Mouse (Mus musculus) heart, adult 2 months (tissue): ENCODE measurements around the gene Usp13. TPM values are rescaled to one million over a fixed set of nuclear protein-coding genes. Genes with fewer than 3 reads are reported as not detected.
A peak's percentile ranks its signal among the peaks of the same experiment; 100 is the strongest.

ENCODE experiments used
- DNase-seq, 2 experiments: peaks; one replicate each; pipeline ENCODE4 v3.0.0; 2021
- H3K27ac ChIP-seq: fragments of 200-600 bp; 2 replicates; pipeline ENCODE4 v1.8.1; 2022
- H3K27me3 ChIP-seq: fragments of 200-500 bp; 2 replicates; pipeline ENCODE4 v1.6.1; 2012; ENCODE audit warnings: mild to moderate bottlenecking, low read length, inconsistent platforms, mixed read lengths; ENCODE audit not compliant: control insufficient read depth, insufficient read depth
- H3K36me3 ChIP-seq: fragments of 200-500 bp; 2 replicates; pipeline ENCODE4 v1.6.1; 2012; ENCODE audit warnings: low read length, inconsistent platforms; ENCODE audit not compliant: control insufficient read depth, insufficient read depth
- H3K4me1 ChIP-seq: fragments of 200-500 bp; 2 replicates; pipeline ENCODE4 v1.6.1; 2011; ENCODE audit warnings: low read length; ENCODE audit not compliant: control insufficient read depth, insufficient read depth
- H3K4me3 ChIP-seq: fragments of 200-600 bp; 2 replicates; pipeline ENCODE4 v1.8.1; 2022
- H3K79me2 ChIP-seq: fragments of 200-500 bp; replicated peaks from 2 replicates; pipeline ENCODE4 v1.6.1; 2012; ENCODE audit warnings: mild to moderate bottlenecking, inconsistent platforms, low read length, moderate library complexity, mixed read lengths; ENCODE audit not compliant: control insufficient read depth, insufficient read depth
- H3K9ac ChIP-seq: fragments of 200-500 bp; 2 replicates; pipeline ENCODE4 v1.6.1; 2012; ENCODE audit warnings: low read depth, mild to moderate bottlenecking, control low read depth, inconsistent platforms, low read length, mixed read lengths
- CTCF ChIP-seq: fragments of 200-600 bp; IDR thresholded peaks from 2 replicates; pipeline ENCODE4 v1.8.1; 2022; ENCODE audit warnings: antibody characterized with exemption, mild to moderate bottlenecking, moderate library complexity
- EP300 ChIP-seq: fragments of 200-500 bp; IDR thresholded peaks from 2 replicates; pipeline ENCODE4 v1.6.1; 2011; ENCODE audit warnings: low read depth, low read length, control low read depth; ENCODE audit not compliant: insufficient read depth
- POLR2A ChIP-seq: fragments of 200-500 bp; IDR thresholded peaks from 2 replicates; pipeline ENCODE4 v1.6.1; 2011; ENCODE audit warnings: mild to moderate bottlenecking, low read depth, low read length, control low read depth; ENCODE audit not compliant: insufficient read depth
- whole genome bisulfite sequencing: fragments of 180-500 bp; shearing (Covaris S2); methylation state at CpG from one replicate; pipeline ENCODE4 v1.1.7; 2018; 5-methylcytosine and 5-hydroxymethylcytosine counted together
- intact Hi-C: fragments of 180-260 bp; cut with DNase I; formaldehyde crosslinking; loops from one replicate; pipeline ENCODE4 v1.15.1; 2025
- polyA plus RNA-seq: library from polyadenylated mRNA; depleted of rRNA; stranded (reverse); fragments of >200 nt; gene quantifications from 2 replicates; pipeline ENCODE4 v1.2.3, GENCODE M21; 2012
- total RNA-seq, 2 experiments: library from RNA; stranded (reverse); gene quantifications; 2 replicates each; pipeline ENCODE4 v1.2.3; 2021

Gene Usp13
- total and polyA plus RNA-seq, 3 experiments, result 47.9 to 204 (median 183) TPM

DNA sequence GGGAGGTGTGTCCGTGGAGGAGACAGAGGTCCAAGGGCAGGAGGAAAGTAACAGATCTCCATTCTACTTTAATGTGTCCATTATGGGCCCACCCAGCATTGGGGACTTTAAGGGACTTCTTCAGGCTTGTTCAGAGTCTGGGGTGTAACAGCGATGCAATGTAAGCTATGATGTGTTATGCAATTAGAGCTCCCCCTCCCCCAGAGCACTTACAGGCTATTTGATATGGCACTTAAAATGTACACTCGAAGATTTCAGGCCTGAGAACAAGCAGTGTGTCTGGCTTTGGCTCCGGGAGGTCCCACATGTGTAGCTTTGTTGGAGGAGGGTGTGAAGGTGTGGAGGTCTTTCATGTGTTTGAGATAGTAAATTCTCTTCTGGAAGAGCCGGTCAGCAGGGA lies 7.6 kb downstream of the Usp13 start:
- 67% methylated on average over 5 of the region's 5 CpGs for WGBS
- Histone ChIP-seq H3K79me2 (no peaks in the 10 kb centered on the region; the same call in none of the 2 replicates), H3K9ac (no peak overlapping the region), H3K27me3 (no peaks in the 10 kb centered on the region), H3K36me3 (no peaks in the 10 kb centered on the region; the same call in 1 of the 2 replicates), H3K27ac (no peak overlapping the region; the same call in 1 of the 2 replicates), H3K4me3 (no peak overlapping the region), H3K4me1 (peaks cover 23% of the 10 kb centered on the region)
- intact Hi-C loops, result no loop called here
- no peak for TF ChIP-seq CTCF
- TF ChIP-seq EP300, result no peak
- TF ChIP-seq POLR2A, result no peak
- no peak for DNase-seq

DNA sequence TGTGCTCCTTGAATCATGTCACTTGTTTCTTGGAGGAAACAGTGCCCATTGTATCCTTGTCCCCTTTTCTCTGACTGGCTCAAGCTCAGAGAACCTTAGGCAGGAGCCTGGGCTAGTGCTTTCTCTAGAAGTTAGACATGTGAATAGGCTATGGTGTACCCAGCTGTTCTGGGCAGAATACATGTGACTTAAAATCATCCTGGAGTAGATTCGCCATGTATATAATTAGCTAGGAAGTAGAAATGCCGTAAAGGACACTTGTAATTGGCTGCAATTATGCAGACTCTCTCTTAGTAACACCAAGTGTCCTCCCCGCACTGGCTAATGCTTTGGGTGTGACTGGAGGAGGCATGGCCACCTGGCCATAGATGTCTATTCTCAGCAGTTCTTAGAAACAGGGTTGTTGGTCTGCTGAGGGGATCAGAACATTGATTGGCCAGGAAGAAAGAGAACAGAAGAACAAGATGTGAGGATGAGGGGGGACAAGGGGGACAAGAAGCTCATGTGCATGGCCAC lies 8.7 kb downstream of the Usp13 start:
- WGBS, result 64% methylated on average over 3 of the region's 3 CpGs
- no peak for TF ChIP-seq EP300
- no peak overlapping the region for H3K9ac ChIP-seq
- H3K27me3 ChIP-seq, result no peaks in the 10 kb centered on the region
- intact Hi-C loops, result no loop called here
- peaks cover 23% of the 10 kb centered on the region for H3K4me1 ChIP-seq
- no peak overlapping the region for H3K4me3 ChIP-seq
- DNase-seq, result no peak
- H3K36me3 ChIP-seq, result no peaks in the 10 kb centered on the region; the same call in 1 of the 2 replicates
- H3K79me2 ChIP-seq, result no peaks in the 10 kb centered on the region; the same call in none of the 2 replicates
- H3K27ac ChIP-seq, result peak overlapping the region; percentile 12; the same call in 1 of the 2 replicates

DNA sequence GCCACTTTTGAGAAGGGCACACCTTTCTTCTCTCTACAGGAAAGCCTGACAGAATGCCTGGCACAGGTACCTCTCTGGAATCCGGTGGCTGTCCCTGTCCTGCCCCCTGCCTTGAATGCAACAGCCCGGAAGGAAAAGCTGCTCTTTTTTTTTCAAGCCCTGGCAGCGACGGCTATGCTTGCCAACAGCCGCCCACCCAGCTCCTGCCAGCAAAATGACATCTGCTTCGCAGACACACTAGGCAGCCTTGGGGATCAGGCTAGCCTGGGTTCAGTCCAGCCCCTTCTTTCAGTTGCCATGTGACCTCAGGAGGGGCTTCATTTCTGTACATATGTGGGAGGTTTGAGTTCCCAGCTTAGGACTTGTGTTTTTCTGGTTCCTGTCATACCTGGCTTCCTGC lies 9.4 kb downstream of the Usp13 start:
- no peak overlapping the region for H3K9ac ChIP-seq
- WGBS, result 46% methylated on average over 6 of the region's 6 CpGs
- intact Hi-C loops, result no loop called here

GRCm38 (mm10) chr3:32833871-32834270 lies 16.5 kb downstream of the Usp13 start:
- Histone ChIP-seq H3K9ac (no peak overlapping the region), H3K27me3 (no peaks in the 10 kb centered on the region), H3K36me3 (peaks cover 5% of the 10 kb centered on the region), H3K4me3 (no peak overlapping the region), H3K27ac (no peak overlapping the region), H3K79me2 (no peaks in the 10 kb centered on the region), H3K4me1 (peaks cover 1% of the 10 kb centered on the region; the same call in 1 of the 2 replicates)
- no peak for TF ChIP-seq POLR2A
- no peak for TF ChIP-seq EP300
- TF ChIP-seq CTCF, result no peak
- intact Hi-C loops, result no loop called here
- DNase-seq, result no peak
- 68% methylated on average over 2 of the region's 2 CpGs for whole genome bisulfite sequencing

More for the DNA sequence above, 9.4 kb downstream of the Usp13 start:
- H3K27ac ChIP-seq, result no peak overlapping the region; the same call in 1 of the 2 replicates
- H3K4me1 ChIP-seq, result peaks cover 20% of the 10 kb centered on the region
- H3K27me3 ChIP-seq, result no peaks in the 10 kb centered on the region
- no peaks in the 10 kb centered on the region; the same call in none of the 2 replicates for H3K79me2 ChIP-seq
- TF ChIP-seq POLR2A, result no peak
- no peak for TF ChIP-seq EP300
- no peak for TF ChIP-seq CTCF
- DNase-seq, result peak in 1 of 2 experiments; percentile 13
- H3K4me3 ChIP-seq, result no peak overlapping the region
- H3K36me3 ChIP-seq, result no peaks in the 10 kb centered on the region; the same call in 1 of the 2 replicates

DNA sequence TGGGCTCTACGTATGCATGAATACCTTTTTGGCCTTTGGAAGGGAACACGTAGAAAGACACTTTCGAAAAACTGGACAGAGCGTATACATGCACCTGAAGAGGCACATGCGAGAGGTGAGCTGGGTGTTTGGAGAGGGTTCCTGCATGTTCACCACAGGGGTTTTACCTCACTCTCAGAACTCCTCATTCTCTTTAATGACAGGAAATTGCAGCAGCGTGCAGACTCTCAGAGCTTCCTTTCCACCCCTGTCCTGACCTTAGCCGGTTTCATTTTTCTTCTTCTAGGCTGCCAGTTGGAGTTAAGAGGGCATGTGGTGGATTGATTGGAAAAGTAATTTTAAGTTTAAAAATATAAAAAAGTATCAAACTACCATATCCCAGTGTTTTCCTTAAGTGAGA lies 20.5 kb downstream of the Usp13 start:
- TF ChIP-seq CTCF (no peak), EP300 (no peak)
- WGBS, result 85% methylated on average over 7 of the region's 7 CpGs
- no peaks in the 10 kb centered on the region for H3K27me3 ChIP-seq

GRCm38 (mm10) chr3:32856362-32857107 lies 39.2 kb downstream of the Usp13 start:
- no peak overlapping the region for H3K4me3 ChIP-seq
- no peak for DNase-seq
- no peak for TF ChIP-seq POLR2A
- TF ChIP-seq CTCF, result no peak
- TF ChIP-seq EP300, result no peak
- H3K27me3 ChIP-seq, result no peaks in the 10 kb centered on the region
- H3K27ac ChIP-seq, result no peak overlapping the region
- H3K79me2 ChIP-seq, result no peaks in the 10 kb centered on the region
- no peak overlapping the region for H3K9ac ChIP-seq
- H3K4me1 ChIP-seq, result no peaks in the 10 kb centered on the region
- intact Hi-C loops, result no loop called here
- WGBS, result 83% methylated on average over 16 of the region's 16 CpGs
- H3K36me3 ChIP-seq, result no peaks in the 10 kb centered on the region

More for the DNA sequence above, 20.5 kb downstream of the Usp13 start:
- peaks cover 1% of the 10 kb centered on the region; the same call in 1 of the 2 replicates for H3K79me2 ChIP-seq
- no peaks in the 10 kb centered on the region; the same call in none of the 2 replicates for H3K36me3 ChIP-seq
- DNase-seq, result no peak
- no peak overlapping the region for H3K9ac ChIP-seq
- no peak overlapping the region for H3K4me3 ChIP-seq
- H3K27ac ChIP-seq, result no peak overlapping the region
- intact Hi-C loops, result no loop called here
- H3K4me1 ChIP-seq, result peaks cover 3% of the 10 kb centered on the region; the same call in 1 of the 2 replicates
